Mouse (Mus musculus): Measurements from ENCODE around the gene Cfap43.

DNA sequence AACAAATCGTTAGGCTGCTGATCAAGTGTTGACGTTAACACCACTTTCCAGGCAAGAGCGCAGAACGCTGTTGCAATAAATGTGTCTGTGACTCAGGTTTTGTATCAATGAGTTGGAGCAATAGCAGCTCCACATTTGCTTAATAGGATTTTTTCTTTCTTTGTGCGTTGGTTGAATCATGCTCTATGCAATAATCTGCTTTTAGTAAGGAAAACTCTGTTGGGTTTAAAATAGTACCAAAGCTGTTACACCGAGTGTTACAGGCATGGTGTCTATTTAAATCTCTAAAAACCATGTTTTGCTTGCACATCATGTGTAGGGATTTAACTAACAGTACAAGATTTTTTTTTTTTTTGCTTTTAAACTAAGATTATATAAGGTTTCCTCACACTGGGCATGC, 20.3 kb upstream of the Cfap43 start:
- TF ChIP-seq CTCF (conservative IDR thresholded peaks at IDR 0.05; ENCODE audit: low read length) (no peak), NANOG (IDR thresholded peaks at IDR 0.05; ENCODE audit: borderline replicate concordance, low read length) (no peak)

All from E14TG2a.4 (cell line).